Mouse (Mus musculus): Measurements from ENCODE around the gene Ttc21a. TPM values are rescaled to one million over a fixed set of nuclear protein-coding genes. Genes with fewer than 3 reads are reported as not detected.

Ttc21a gene
- not detected for total RNA-seq (2023)

GRCm38 (mm10) chr9:119937005-119937773 lies at the start of gene Ttc21a, which contains the start of gene Gorasp1:
Ttc21a (plus strand) TSS chr9:119937606.
Gorasp1 (minus strand) TSS chr9:119937565.

GRCm38 (mm10) chr9:119894339-119895009 lies 42.9 kb upstream of the Ttc21a start, which contains the start of gene Wdr48:
Wdr48 (plus strand) TSS chr9:119894878.

GRCm38 (mm10) chr9:119984536-119985011 lies 47.2 kb downstream of the Ttc21a start, which contains the start of gene Csrnp1:
Csrnp1 (minus strand) TSS chr9:119984658.

Other genes with a start within 250 kb of the Ttc21a start
- not detected for gene Scn10a, start 218.3 kb upstream of the Ttc21a start, total RNA-seq (2023)
- gene Scn11a, start 112.2 kb upstream of the Ttc21a start, total RNA-seq (2023), result not detected
- 79.9 TPM for gene Wdr48, start 42.7 kb upstream of the Ttc21a start, total RNA-seq (2023)
- 2.1 TPM for gene Gorasp1, start within 50 bp of the Ttc21a start, total RNA-seq (2023)
- 137 TPM for gene Csrnp1, start 47.1 kb downstream of the Ttc21a start, total RNA-seq (2023)
- gene Xirp1, start 86.0 kb downstream of the Ttc21a start, total RNA-seq (2023), result not detected
- 0.73 TPM for gene Cx3cr1, start 132.3 kb downstream of the Ttc21a start, total RNA-seq (2023)
- gene Ccr8, start 154.5 kb downstream of the Ttc21a start, total RNA-seq (2023), result not detected
- gene Slc25a38, start 172.8 kb downstream of the Ttc21a start, total RNA-seq (2023), result 28.2 TPM
- gene Rpsa, start 190.1 kb downstream of the Ttc21a start, total RNA-seq (2023), result 3,338 TPM
- gene Mobp, start 212.1 kb downstream of the Ttc21a start, total RNA-seq (2023), result not detected

Data from CD8-positive naive resting alpha-beta T cell, adult 57 days (primary cell).